Mouse (Mus musculus) testis, adult 2 months (tissue): ENCODE measurements around the gene Chrm3.

ENCODE experiments used
- CTCF ChIP-seq: fragments of 200-500 bp; IDR thresholded peaks from 2 replicates; pipeline ENCODE4 v1.5.1; 2012; ENCODE audit warnings: low read depth, mild to moderate bottlenecking, inconsistent platforms, low read length, moderate library complexity; ENCODE audit not compliant: control insufficient read depth, insufficient read depth, insufficient replicate concordance
- POLR2A ChIP-seq: fragments of 200-500 bp; IDR thresholded peaks from 2 replicates; pipeline ENCODE4 v1.6.1; 2012; ENCODE audit warnings: low read depth, mild to moderate bottlenecking, inconsistent platforms, low read length, moderate library complexity; ENCODE audit not compliant: control insufficient read depth

GRCm38 (mm10) chr13:10274907-10275306, 85.7 kb downstream of the Chrm3 start:
- TF ChIP-seq CTCF (no peak), POLR2A (no peak)
